Mouse (Mus musculus) cerebellum, adult 2 months (tissue): ENCODE results near the gene Smurf2.

Source experiments
- CTCF ChIP-seq: fragments of 200-500 bp; IDR thresholded peaks from 2 replicates; pipeline ENCODE4 v1.5.1; 2011; ENCODE audit warnings: low read depth, mild to moderate bottlenecking, control low read depth, low read length, moderate library complexity, borderline replicate concordance; ENCODE audit not compliant: insufficient read depth
- POLR2A ChIP-seq: fragments of 200-500 bp; IDR thresholded peaks from 2 replicates; pipeline ENCODE4 v1.6.1; 2011; ENCODE audit warnings: low read length, control low read depth, borderline replicate concordance; ENCODE audit not compliant: insufficient read depth

GRCm38 (mm10) chr11:106954566-106954965 lies 34.1 kb upstream of the Smurf2 start:
- TF ChIP-seq CTCF (no peak), POLR2A (no peak)
